In the genomic region with DNA sequence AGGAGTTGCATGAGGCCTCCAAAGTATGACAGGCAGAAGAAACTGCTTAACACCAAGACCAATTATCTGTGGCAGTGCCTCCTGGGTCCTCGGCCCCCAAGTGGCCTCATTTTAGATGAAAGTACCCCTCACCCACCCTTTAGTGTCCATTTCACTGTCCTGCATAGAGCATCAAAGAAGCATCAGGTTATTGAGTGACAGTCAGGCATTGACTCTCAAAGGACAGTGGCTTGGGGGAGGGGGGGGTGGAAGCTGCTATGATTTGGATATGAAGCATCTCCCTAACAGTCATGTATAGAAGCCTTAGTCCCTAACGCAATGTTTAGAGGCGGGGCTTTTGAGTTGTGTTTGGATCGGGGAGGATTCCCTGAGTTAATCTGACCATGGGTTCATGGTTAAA, we compare ENCODE assay signal across 17 mouse cellular contexts.
"Had no signal": no experiment of that assay in that cellular context is flagged by ENCODE, and none has a peak within 500 bp of the region (broad histone marks: within the 10 kb centered on the region; RNA-seq: fewer than 3 reads in every experiment).

No protein-coding gene starts in this region.

- H3K27me3 ChIP-seq: liver, embryonic 13.5 days; liver, embryonic 15.5 days; lung, embryonic 15.5 days; megakaryocyte, embryonic 14.5 days; neural tube, embryonic 12.5 days; stomach, embryonic 15.5 days had no signal

- H3K36me3 ChIP-seq: liver, embryonic 13.5 days; liver, embryonic 15.5 days; lung, embryonic 15.5 days; neural tube, embryonic 12.5 days; stomach, embryonic 15.5 days had no signal

- H3K27ac ChIP-seq: liver, embryonic 13.5 days; liver, embryonic 15.5 days; lung, embryonic 15.5 days; macrophage; neural tube, embryonic 12.5 days; stomach, embryonic 15.5 days; stomach, postnatal 0 days had no signal

- H3K4me1 ChIP-seq: liver, embryonic 13.5 days; liver, embryonic 15.5 days; lung, embryonic 15.5 days; megakaryocyte, embryonic 14.5 days; stomach, embryonic 15.5 days had no signal

- H3K9ac ChIP-seq: liver, embryonic 13.5 days; liver, embryonic 15.5 days; liver, postnatal 0 days; lung, embryonic 15.5 days; neural tube, embryonic 12.5 days; stomach, embryonic 15.5 days had no signal

- ATAC-seq: liver, postnatal 0 days; lung, postnatal 0 days had no signal

- H3K9me3 ChIP-seq: liver, embryonic 13.5 days; liver, embryonic 15.5 days; lung, embryonic 15.5 days; megakaryocyte, embryonic 14.5 days; neural tube, embryonic 12.5 days; stomach, embryonic 15.5 days had no signal

- H3K4me3 ChIP-seq: liver, embryonic 13.5 days; liver, embryonic 15.5 days; lung, embryonic 15.5 days; megakaryocyte, embryonic 14.5 days; neural tube, embryonic 12.5 days; stomach, embryonic 15.5 days had no signal

- DNase-seq: liver, embryonic 13.5 days; liver, postnatal 0 days; lung, adult 2 months; lung, postnatal 14 days; lung, postnatal 36 days; right cerebral cortex, postnatal 14 days; thymus, adult 2 months; thymus, postnatal 25 days; thymus, postnatal 4 days had no signal

- H3K4me2 ChIP-seq: liver, embryonic 13.5 days; liver, embryonic 15.5 days; lung, embryonic 15.5 days; neural tube, embryonic 12.5 days; stomach, embryonic 15.5 days had no signal
